Mouse (Mus musculus): ENCODE measurements around the gene 1700092M07Rik.

DNA sequence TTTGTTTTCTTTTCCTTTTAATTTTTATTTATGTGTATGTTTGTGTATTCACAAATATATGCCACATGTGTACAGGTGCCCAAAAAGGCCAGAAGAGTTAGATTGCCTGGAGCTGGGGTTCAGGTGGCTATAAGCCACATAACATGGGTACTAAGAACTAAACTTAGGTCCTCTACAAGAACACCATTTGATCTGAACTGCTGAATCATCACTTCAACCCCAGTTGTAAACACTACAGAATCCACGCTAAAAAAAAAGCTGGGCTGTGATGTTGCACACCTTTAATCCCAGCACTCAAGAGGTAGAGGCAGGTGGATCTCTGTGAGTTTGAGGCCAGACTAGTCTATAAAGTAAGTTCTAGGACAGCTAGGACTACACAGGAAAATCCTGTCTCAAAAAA is 19.1 kb upstream of the 1700092M07Rik start:
- no peak for TF ChIP-seq CTCF (conservative IDR thresholded peaks at IDR 0.05; ENCODE audit: low read length)
- TF ChIP-seq NANOG (IDR thresholded peaks at IDR 0.05; ENCODE audit: borderline replicate concordance, low read length): no peak

Data from E14TG2a.4 (cell line).